Mouse (Mus musculus) adipocyte (in vitro differentiated cells): ENCODE results near the gene Klrc2.
"Not testable (repeated sequence)": the region's sequence is repeated elsewhere in the genome, so short reads cannot be mapped to it uniquely, and the experiment has no call there.

Source experiments
- DNase-seq: peaks from one replicate; pipeline ENCODE4 v3.0.0-alpha.2; 2016; ENCODE audit warnings: low spot score

Klrc2 gene

GRCm38 (mm10) chr6:129660589-129660988 lies at the start of gene Klrc2:
Gene Klrc2, minus strand, starts transcription at chr6:129660689.
- not testable (repeated sequence) for DNase-seq

- DNase-seq = not testable (repeated sequence)
These were observed 30.9 kb upstream of the Klrc2 start for GRCm38 (mm10) chr6:129691436-129691835.

DNA sequence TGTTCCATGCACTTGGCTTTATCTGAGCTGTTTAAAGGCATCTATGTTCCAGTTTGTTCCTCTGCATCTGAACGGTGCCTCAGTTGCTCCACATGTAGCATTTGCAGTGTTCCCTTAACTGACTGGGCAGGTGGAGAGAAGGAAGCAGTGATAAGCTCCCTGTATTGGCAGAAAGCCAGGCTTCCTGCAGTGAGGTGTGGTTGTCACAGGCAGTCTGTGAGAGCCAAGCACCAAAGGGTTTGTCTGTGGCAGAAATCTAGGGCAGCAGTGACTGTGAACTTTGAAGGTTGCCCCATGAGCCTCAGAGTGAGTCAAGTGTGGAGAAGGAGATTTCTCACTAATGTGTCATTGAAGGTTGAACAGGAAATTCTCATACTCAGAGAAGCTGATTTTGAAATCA lies 19.9 kb upstream of the Klrc2 start:
- DNase-seq = no peak

DNA sequence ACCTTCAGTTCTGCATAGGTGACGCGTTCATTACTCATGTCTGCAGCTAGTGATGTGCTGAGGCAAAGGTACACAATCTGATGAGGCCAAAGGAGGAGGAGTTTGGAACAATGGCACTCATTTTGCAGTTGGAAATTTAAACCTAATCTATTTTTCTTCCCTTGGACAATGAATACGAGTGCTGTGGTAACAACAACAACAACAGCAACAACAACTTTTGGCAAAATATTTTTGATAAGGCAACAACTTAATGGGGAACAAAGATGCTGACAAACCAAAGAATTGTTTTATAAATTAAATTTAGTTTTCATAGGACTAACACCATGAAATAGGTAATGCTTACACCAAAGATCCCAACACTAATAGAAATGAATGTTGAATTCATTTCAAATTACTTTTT lies 18.4 kb upstream of the Klrc2 start, which contains the start of gene Klrc1:
Gene Klrc1, minus strand, starts transcription at position 101 of the 400 bp plus-strand sequence.
- no peak for DNase-seq

DNA sequence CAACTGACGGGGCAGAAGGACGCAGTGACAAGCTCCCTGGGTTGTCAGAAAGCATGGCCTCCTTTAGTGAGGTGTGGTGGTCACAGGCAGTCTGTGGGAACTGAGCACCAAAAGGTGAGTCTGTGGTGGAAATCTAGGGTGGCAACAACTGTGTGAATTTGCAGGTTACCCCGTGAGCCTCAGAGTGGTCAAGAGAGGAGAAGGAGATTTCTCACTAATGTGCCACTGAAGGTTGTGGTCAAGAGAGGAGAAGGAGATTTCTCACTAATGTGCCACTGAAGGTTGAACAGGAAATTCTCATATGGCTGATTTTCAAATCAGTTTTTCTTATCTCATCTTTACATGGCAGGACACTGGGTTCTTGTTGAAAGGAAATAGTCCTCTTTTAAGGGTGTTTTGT lies 812 bp upstream of the Klrc2 start:
- DNase-seq = not testable (repeated sequence)

- not testable (repeated sequence) for DNase-seq
These were observed 16.4 kb downstream of the Klrc2 start for GRCm38 (mm10) chr6:129644054-129644453.

DNA sequence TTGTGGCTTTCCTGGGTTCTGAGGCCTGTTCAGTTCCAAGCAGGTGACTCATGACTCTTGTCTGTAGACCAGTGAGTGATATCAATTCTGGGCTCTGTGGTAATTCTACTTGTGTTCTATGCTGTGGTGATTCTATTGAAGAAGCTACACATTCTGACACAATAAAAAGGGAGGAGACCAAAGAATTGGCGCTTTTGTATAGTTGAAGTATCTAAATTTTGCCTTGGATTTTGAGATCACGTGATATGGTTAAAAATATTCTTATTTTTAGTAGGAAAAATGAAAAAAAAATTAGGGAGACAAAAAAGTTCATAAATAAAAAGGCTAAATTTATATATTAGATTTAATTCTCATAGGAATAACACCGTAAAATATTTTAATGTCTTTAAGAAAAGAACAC lies 17.3 kb downstream of the Klrc2 start, which contains the start of gene Klrc3:
Gene Klrc3, minus strand, starts transcription at position 101 of the 400 bp plus-strand sequence.
- not testable (repeated sequence) for DNase-seq

- not testable (repeated sequence) for DNase-seq
These were observed 29.4 kb downstream of the Klrc2 start for GRCm38 (mm10) chr6:129631046-129631445.

GRCm38 (mm10) chr6:129623735-129624134 lies 36.8 kb downstream of the Klrc2 start, which contains the start of gene Klrk1:
Gene Klrk1, minus strand, starts transcription at chr6:129623864.
- DNase-seq = no peak

GRCm38 (mm10) chr6:129608372-129608771 lies 52.1 kb downstream of the Klrc2 start:
- DNase-seq = no peak
